Mouse (Mus musculus): ENCODE data around the gene Arvcf.

Arvcf gene

DNA sequence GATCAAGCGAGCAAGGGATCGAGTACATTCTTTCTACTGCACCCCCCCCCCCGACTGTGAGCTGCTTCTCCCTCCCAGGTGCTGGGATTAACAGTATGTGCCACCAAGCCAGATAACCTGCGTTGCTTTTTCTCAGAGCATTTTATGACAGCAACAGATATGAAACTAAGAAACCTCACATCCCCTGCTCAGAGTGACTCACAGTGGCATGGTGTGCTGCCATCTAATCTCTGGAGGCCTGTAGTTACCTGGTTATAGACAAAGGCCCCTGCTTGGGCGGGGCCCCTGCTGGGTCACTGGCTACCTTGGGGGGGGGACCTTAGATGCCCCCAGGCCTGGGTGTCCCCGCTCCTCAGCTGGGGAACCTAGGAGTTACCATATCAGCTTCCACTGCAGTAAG is 10.0 kb downstream of the Arvcf start:
- no peak for DNase-seq

DNA sequence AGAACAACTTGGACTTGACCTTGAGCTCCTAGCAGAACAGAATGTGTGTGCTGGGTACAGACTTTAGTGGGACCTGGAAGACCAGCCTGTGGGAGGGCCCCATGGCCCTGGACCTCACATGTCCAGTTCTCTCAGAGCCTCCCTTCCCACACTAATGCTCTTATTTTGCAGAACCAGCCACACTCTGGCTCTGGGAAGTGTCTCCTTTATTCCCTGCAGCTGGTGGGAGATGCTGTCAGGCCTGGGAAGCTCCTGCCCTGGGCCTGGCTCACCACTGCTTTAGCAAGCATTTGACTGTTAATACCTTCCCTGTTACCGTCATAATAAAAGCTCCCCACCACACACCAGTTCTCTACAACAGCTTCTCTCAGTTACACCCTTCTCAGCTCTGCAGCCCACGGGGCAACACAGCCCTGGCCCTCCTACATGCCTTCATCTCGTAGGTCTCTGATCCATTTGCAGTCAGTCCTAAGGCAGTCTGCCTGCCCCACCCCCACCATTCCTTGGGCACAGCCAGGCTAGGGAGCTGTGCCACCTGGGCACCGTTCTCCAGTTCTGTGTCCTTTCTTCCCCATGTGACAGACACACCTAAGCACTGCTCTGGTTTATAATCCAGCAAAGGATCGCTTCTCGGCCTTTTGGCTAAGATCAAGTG is 12.3 kb downstream of the Arvcf start:
- no peak for DNase-seq

DNA sequence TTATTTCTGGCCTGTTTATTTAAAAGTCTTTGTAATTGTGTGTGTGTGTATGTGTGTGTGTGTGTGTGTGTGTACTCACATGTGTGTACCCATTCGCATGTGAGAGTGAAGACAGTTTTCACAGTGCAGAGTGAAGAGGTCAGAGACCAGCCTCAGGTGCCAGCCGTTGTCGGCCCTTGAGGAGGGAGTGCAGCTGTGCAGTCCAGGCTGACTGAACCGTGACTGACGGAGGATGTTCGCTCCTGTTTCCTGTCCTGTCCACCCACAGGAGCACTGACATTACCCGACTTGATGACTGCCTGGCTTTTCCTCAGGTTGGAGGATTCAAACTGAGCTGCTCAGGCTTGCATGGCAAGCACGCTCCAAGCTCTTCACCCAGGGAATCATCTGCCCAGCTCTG is 15.0 kb downstream of the Arvcf start:
- no peak for DNase-seq

DNA sequence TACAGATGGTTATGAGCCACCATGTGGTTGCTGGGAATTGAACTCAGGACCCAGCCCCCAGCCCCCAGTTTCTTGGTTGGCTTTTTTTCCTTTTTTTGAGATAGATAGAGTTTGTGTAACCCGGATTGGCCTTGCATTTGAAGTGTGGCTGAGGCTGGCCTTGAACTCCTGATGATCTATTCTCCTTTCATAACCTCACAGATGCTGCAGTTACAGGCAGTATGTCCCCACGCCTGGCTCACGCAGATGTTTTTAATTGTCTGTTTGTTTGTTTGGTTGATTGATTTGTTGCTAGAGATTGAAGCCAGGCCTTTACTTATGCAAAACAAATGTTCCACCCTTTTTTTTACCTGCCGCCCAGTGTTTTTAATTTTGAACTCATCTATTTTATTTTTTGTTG is 18.9 kb downstream of the Arvcf start:
- no peak for DNase-seq

DNA sequence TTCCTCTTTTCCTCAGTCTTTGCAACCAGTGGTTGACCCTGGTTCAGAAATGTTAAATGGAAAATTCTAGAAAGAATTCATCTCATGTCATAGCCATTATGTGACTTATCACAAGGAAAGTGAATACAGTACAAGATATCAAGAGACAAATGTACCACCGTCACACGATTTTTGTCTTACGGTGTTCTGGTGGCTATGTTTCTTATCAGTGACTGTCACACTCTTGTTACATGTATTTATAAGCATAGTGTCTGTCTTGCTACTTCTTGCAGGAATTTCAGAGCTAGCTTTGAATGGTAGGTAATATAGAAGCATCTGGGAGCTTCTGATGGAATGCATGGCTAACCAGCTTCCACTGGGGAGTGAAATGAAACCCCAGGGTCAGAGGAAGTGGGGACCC is 22.2 kb downstream of the Arvcf start:
- no peak for DNase-seq

DNA sequence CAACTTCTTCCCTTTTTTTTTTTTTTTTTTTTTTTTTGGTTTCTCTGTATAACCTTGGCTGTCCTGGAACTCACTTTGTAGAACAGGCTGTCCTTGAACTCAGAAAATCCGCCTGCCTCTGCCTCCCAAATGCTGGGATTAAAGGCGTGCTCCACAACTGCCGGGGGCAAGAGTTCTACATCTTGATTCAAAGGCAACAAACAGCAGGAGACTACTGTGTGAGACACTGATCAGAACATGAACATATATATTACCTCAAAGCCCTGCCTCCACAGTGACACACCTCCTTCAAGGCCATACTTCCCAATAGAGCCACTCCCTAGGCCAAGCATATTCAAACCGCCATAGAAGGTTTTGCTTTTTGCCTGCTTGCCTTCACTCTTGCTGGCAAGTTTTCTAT is 25.6 kb downstream of the Arvcf start:
- no peak for DNase-seq

DNA sequence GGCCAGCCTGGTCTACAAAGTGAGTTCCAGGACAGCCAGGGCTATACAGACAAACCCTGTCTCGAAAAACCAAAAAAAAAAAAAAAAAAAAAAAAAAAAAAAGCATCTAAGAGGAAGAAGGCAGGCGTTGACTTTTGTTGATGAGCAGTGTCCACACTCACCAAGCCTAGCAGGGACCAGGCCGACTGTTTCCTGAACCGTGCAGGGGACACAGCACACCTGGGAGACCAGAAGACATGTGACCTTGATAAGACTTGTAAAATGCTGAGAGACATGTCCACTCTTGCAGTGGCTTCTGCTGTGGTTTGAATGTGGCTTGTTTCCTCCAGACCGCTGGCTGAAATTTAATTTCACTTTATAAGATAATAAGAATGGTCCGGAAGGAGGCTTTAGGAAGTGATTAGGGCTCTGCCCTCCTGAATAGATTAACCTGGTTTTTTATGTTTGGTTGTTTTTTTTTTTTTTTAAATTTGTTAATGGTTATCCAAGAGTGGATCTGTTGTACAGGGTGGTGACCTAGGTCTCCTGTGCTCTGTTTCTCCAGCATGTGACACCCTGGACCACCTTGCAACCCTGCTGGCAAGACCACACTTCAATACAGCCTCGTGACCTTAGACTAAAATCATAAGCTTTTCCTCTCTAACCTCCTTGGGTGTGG is 28.4 kb downstream of the Arvcf start:
- no peak for DNase-seq

DNA sequence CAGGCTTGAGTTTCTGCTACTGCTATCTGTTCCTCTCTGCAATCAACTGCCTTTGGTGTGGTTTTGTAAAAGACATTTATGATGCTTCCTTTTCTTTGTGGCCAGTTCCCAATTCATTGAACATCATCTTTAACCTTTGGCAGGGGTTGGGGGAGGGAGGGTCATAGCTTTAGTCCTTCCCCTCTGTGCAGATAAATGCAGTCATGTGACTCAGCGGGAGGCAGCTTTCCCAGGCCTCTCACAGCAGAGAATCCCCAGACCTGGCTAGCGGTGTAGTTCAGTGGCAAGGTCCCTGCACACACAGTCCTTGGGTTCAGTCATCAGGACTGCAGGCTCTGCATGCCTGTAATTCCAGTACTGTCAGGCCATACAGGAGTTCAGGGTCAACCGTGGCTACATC is 29.2 kb downstream of the Arvcf start:
- peak; percentile 56 for DNase-seq

DNA sequence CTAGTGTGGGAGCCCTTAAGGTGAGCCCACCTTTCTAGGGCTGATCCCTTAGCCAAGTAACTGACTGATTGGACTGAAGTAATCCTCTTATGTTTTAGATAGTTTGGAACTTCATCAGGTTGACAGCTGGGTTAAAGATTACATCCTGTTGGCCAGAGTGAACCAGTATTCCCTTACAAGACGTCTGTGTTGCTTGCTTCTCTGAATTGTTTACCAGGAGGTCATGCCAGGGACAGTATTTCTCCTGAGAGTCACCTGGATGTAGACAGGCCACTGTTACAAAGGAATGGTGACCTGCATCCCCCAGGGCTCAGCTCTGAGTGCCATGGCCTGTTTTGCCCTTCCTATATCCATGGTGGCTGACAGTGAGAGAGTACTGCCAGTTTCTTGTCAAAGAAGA is 30.5 kb downstream of the Arvcf start:
- no peak for DNase-seq

DNA sequence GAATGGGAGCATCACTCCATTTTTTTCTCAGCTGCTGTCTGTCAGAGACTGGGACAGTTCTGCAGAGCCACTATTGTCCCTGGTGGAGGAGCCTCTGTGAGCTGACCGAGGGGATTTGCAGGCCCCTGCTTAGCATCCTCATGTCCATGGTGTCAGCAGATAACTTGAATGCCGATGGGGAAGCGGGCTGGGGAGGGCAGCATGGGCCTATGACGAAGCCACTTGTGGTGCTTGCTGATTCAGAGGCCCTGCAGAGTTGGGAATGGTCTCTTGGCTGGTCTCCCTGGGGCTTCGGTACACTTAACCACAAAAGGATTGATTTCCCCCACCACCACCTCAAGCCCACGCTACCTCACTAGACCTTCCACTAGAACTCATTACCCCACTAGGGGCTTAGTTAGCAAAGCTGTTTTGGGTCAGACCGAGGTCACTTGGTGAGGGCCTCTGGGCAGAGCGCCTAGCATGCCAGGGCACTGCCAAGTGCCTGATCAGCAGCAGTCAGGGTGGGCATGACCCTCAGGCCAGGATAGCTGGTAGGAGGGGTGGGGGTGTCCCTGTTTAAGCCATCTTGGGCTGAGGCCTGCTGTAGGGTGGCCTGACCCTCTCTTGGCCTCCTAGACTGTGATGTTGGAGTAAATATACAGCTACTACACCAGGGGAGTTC is 31.5 kb downstream of the Arvcf start:
- DNase-seq, result no peak

DNA sequence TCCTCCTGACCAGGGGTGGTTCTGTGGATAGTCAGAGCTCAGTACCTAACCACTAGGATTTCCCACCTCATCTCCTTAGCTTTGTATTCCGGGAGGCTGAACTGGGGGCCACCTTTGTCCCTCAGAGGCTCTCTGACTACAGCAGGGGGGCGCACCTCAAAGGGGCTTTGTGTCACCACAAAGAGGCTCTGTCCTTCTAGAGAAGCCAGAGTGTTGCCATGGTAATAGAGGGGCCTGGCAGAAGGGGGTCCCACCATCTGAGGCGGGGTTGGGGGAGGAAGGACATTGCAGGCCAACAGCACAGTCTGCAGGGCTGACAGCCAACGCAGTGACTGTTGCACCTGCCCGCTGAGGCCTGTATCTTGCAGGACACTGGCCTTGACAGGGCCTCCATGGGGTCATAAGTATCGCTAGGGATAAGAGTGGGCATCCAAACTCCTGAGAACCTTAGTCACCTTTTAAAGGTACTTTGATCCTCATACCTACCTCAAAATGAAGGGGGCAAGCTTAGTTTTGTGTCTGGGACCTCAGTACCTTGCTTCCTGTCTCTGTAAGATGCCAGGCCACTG is 32.6 kb downstream of the Arvcf start:
- DNase-seq, result peak; percentile 89

DNA sequence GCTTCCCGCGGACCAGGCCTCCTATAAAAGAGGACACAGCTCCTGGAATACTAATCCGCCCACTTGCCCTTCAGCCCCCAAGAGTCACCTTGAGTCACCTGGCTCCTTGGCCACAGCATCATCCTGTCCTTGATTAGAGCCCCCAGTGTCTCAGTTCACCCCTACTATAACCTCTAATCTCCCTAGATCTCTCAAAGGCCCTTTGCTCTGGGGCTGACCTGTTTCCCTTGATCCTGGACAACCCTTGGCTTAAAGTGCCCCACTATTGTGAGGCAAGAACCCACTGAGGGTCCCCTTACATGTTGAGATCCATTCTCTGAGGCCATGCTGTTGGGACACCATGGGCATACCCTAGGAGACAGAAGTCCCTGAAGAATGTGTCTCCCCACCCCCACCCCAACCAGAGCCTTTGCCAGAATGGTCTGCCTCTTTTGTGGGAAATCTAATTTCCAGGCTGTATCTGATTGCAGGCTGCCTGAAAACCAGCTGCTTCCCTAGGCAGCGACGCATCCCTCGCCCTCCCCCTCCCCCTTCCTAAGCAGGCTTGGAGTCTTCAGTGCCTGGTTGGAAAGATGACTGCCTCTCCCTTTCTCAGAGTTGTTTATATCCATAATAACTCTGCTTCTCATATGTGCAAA is 33.8 kb downstream of the Arvcf start:
- peak; percentile 82 for DNase-seq

DNA sequence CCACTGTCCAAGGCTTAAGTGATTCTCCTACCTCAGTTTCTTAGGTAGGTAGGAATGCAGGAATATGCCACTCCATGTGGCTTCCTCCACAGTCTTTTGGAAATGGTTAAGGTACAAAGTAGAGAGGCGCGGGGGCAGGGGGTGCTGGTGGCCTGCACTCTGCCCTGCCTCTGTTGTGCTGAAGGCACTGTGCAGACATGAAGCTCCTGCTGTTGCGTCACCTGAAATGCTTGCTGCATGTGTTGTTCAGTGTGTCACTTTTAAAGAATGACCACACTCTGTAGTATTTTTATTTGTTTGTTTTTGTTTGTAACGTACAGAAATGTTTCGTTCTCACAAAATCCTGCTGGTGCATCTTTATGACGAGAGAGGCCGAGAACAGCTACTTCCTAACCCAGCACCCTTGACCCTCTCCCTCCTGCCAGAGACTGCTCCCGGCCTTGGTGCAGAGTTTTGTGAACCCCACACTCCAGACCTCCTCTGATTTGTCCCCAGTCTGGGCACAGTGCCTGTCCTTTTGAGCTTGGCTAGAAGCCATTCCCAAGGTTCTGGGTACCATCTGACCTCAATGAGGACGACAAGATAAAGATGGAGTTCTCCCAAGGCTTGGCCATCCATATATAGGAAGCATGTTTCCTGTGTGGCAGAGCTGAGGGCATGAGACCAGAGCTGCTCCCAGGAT is 35.2 kb downstream of the Arvcf start:
- no peak for DNase-seq

DNA sequence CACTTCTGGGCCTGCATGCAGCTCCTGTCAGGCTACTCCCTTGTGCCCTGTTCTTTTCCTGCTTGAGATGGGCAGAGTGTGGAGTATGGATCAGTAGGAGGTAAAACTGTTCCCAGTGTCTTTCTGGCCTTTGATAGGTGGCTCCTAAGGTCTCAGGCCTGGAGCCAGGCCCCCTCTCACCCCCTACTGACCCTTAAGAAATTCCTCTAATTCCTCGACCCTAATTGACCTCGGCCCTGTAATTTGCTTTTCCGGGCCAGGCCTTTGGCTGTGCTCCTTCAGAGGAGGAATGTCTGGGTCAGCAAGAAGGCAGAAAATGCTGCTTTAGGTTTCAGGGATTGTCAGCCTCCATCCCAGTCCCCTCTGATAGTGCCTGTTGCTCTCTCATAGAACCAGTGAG is 35.8 kb downstream of the Arvcf start:
- peak; percentile 53 for DNase-seq

DNA sequence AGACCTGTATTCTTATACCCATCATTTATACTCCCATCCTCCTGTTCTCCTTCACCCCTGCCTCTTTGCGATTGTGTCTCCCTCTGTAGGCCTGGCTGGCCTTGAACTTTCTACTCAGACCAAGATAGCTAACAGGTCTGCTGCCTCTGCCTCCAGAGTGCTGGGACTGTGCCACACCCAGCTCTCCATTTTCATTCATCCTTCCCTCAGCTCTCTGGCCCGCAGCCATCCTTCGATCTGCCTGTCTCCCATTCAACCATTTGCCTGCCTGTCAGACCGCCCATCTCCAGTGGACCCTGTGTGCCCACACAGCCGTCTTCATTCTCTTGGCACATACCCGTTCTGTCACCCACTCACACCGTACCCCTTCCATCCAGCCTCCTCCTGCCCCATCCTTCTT is 36.2 kb downstream of the Arvcf start:
- no peak for DNase-seq

DNA sequence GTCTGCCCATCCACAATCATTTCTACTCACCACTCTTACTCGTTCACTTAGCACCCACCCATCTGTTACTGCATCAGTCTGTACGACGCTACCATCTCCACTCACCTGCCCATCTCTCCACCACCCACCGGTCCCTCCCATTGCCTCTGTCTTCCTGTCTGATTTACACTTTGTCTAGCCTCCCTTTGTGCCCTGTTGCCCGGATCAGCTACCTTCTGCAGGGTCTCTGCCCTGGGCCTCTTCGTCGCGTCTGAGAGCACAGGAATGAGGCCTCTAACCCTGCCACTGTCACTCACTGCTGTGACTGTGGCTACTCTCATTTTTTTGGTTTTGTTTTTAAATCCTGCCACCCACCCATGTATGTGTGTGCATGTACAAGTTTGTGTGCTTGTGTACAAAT is 36.7 kb downstream of the Arvcf start:
- no peak for DNase-seq

DNA sequence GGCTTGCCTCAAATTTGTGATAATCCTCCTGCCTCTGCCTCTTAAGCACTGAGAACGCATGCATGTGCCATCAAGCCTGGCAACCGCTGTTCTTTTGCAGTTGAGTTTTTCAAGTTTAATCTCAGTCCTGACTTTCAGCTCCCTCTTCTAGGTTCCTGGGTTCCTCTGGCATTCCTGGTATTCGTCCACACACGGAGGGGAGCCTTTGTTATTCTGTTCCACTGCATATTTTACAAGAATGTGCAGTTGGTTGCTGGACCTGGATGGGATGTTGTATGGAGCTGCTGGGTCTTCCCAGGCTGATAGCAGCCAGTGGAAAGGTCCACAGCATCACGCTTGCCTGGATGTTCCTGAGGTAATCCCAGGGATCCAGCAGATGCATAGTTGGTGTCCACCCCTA is 37.4 kb downstream of the Arvcf start:
- no peak for DNase-seq

DNA sequence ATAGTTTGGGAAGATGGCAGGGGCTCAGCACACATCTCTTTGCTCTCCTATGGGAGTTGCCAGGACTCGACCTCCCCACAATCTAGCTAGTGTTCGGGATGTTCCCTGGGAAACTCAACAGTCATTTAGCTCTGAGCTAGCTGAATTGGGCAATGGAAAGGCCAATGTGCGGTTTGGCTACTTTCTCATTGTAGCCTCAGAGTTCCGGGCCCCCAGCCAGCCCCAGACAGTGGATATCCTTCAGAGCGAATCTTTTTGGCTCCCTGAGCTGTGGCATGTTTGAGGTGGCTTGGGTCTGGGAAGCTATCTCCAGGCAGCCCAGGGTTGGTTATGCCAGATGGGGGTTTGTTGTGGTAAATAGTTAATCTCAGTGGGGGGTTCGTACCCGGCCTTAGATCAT is 38.5 kb downstream of the Arvcf start:
- DNase-seq, result no peak

DNA sequence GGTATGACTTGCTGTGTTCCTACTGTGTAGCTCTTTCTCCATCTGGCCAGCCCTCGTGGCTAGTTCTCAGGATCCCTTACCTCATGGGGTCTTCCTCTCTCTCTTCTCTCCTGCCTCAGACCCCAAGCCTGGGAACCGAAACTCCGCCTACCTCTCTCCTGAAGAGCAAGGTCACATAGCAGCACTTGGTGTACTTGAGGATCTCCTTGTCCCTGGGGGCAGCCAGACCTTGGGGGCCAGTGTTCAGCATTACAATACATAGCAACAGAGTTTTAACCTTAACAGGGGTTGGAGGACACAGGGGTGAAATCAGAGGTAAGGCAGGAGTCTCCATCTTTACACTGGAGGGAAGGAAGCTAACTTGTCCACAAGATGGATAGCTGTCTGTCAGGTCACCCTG is 39.0 kb downstream of the Arvcf start:
- no peak for DNase-seq

DNA sequence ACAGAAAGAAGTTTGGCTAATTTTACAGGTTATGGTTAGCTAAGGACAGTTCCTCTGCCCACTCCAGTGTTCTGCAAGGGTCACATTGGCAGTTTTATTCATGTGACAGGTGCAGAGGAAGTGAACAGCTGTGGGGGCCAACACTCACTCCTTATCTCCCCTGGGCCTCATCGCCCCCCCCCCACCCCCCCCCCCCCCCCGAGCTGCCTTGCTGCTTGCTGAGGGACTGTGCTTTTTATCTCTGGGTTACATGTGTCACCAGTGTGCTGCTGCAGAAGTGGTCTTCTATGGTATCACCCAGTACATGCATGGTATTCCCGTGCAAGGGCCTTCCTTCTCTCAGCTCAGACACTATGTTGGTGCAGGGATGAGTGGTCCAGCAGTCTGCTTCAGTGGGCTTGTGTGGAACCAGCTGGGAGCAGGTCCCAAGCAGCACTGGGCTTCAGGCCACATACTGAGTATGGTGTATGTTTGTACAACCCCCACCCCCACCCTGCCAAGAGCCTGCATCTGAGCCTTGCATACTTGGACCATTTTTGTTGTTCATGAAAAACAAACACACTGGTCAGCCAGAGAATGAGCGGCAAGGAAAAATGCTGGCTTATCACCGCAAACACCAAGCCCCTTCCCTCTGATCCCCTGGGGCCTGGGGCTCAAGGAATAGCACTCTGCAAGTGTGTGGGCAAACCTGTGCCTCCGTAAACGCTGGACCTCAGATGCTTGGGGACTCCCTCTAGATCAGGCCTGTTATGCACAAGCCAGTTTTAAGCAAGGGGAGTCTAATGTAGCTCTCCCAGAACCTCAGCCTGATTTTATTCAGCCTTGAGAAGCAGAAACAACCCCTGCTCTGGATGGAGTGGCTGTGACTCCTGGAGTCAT is 40.0 kb downstream of the Arvcf start:
- DNase-seq, result no peak

DNA sequence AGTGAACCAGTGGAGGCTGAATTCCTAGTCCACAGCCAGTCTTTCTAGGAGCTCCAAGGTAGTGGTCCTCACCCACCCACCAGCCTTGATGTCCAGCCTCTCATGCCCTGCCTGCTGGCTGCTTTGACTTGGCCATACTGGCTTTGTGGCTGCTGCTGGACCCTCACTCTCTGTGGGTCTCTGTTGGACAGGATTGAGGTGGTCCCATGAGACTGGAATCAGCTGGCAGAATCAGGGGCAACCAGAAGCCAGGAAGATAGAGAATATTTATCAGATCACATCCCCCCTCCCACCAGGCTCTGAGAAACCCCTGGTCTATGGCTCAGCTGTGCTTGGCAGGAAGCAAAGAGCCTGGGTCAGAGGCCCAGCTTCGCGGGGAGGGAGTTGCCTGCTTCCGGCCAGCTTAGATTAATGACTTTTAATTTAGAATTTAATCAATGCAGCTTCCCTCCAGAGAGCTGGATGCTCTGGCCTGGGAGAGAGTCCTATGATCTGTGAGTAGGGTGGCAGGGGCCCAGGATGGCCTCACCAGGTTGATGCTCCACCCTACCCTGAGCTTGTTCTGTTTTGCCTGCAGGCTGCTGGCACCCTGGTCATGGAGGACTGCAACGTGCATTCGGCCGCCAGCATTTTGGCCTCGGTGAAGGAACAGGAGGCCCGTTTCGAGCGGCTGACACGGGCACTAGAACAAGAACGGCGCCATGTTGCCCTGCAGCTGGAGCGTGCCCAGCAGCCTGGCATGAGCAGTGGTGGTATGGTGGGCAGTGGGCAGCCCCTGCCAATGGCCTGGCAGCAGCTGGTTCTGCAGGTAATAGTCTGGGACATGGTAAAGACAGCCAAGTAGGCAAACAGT is 40.8 kb downstream of the Arvcf start:
- no peak for DNase-seq
